Mouse (Mus musculus) embryo, embryonic 10 days (tissue): ENCODE results near the gene Prr14.

ENCODE experiments used
- DNase-seq: peaks from one replicate; pipeline ENCODE4 v3.0.0-alpha.2; 2015; ENCODE audit warnings: low spot score

Gene Prr14

DNA sequence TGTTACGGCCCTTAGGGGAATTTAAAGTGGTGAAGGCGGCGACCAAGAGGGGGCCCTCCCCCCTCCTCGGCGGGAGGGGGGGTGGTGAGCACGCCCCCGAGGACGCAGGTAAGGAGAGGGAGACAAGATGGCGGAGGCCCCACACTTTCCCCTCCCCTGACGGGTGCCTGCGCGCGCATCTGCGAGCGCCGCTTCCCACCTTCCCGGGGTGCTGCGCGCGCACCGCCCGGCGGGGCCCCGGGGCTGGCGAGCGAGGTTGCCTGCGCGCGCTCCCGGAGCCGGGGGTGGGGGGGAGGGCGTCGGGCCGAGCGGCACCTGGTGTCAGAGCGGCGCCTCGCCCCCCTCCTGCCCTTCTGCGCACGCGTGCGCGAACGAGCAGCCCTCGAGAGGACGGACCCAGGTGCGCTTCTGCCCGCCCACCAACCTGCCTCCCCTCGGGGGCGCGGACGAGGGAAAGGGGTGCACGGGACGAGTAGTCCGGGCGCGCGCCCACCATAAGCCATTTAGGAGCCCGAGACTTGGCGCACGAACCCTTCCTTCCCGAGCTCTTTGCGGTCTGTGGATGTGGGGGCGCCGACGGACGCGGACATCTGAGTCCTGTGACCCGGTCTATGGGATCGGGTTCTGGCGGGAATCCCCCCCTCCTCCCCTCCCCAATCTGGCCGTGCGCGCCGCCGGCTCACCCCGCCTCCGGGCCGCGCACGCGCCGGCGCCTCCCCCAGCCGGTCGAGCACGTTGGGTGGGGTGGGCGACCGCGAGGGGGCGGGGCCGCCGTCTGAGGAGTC is 53.0 kb downstream of the Prr14 start:
- DNase-seq: peak; percentile 89

DNA sequence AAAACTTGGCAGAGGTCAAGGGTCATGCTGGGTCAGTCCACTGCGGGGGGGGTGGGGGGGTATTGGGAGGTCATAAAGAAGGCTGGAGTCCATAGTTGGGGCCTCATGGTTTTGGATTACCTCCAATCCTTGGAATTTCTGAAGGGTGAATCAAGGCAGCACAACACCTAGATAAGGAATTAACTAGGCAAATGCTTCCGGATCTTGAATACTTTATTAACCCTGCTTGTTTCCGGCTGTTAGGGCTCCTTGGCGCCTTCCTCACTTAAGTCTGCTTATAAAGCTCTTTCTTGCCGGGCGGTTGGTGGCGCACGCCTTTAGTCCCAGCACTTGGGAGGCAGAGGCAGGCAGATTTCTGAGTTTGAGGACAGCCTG is 53.6 kb downstream of the Prr14 start:
- no peak for DNase-seq

DNA sequence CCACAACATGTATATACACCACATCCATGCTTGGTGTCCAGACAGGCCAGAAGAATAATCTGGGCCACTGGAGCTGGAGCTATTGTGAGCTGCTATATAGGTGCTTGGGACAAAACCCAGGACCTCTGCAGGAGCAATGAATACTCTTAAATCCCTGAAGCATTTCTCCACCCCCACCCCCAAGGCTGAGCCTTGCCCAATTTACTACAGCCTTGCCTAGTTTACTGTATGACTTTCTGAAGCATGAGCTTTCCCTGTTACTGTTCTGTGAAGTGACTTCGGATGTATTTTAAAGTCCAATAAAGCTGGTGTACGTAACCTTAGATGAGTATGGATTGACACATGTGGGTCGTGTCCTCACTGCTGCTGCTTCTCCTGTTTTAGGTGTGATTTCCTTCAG is 54.4 kb downstream of the Prr14 start:
- DNase-seq: no peak

DNA sequence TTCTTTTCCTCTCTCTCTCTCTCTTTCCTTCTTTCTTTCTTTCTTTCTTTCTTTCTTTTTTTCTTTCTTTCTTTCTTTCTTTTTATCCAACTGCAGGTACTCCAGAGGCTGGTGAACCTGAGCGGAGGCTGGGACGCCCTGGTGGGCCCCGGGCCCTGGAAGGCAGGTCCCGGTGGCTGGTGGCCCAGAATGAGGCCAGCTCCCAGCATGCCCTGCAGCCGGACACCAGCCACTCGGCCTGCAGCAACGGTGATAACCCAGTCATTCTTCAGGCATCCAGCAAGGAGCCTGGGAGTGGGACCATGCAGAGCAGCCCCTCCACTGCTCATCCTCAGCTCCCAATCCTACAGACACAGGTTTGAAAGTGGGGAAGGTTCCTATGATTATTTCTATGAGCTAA is 56.4 kb downstream of the Prr14 start:
- no peak for DNase-seq

DNA sequence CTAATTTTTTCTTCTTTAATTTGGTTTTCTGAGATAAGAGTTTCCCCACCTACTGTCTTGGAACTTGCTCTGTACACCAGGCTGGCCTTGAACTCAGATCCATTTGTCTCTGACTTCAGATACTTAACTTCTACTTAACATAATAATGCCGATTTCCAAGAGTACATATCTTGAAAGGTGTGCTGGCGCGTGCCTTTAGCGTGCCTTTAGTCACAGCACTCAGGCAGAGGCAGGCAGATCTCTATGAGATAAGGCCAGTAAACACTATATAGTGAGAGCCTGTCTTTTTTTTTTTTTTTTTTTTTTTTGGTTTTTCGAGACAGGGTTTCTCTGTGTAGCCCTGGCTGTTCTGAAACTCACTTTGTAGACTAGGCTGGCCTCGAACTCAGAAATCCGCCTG is 56.9 kb downstream of the Prr14 start:
- DNase-seq: no peak

DNA sequence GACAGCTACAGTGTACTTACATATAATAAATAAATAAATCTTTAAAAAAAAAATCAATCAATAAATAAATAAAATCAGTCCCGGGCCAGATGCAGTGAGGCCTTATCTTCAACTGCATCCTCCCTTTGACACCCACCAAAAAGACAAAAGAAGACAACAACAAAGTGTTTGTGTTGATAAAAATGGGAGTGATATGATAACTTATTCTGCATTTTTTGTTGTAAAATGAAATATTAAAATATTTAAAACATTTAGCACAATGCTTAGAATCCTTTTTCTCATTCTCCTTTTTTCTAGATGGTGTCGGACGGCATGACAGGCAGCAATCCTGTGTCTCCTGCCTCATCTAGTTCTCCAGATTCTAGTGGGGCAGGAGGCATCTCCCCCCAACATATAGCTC is 59.9 kb downstream of the Prr14 start, which contains the start of gene Gm42715:
Gm42715 (plus strand) TSS at position 301 of the 400 bp plus-strand sequence.
- no peak for DNase-seq
